Mouse (Mus musculus): ENCODE data around the gene Exoc3l.

Gene Exoc3l

GRCm38 (mm10) chr8:105290554-105291314 lies 5.2 kb downstream of the Exoc3l start:
- DNase-seq, result peak; percentile 98

GRCm38 (mm10) chr8:105289805-105290460 lies 6.0 kb downstream of the Exoc3l start, which contains the start of gene 4931428F04Rik:
TSS of gene 4931428F04Rik (minus strand) at chr8:105289864.
- DNase-seq, result peak; percentile 77

GRCm38 (mm10) chr8:105288958-105289732 lies 6.8 kb downstream of the Exoc3l start:
- peak; percentile 99 for DNase-seq

GRCm38 (mm10) chr8:105288231-105288630 lies 7.7 kb downstream of the Exoc3l start:
- no peak for DNase-seq

DNA sequence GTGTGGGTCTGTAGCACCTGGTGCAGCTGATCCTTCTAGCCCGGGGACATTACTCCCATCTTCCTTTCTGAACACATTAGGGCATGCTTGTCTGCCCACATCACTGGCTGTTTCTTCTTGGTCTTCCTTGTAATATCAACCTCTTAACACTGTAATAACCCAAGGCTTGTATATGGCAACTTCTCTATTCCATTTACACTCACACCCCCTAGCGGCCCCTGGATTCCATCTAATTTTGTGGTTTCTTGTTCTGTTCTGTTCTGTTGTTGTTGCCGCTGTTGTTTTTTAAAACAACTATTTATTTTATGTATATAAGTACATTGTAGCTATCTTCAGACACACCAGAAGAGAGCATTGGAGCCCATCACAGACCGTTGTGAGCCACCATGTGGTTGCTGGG lies 9.0 kb downstream of the Exoc3l start:
- DNase-seq, result no peak

- no peak for DNase-seq
Observed at GRCm38 (mm10) chr8:105285514-105285913, 10.4 kb downstream of the Exoc3l start.

DNA sequence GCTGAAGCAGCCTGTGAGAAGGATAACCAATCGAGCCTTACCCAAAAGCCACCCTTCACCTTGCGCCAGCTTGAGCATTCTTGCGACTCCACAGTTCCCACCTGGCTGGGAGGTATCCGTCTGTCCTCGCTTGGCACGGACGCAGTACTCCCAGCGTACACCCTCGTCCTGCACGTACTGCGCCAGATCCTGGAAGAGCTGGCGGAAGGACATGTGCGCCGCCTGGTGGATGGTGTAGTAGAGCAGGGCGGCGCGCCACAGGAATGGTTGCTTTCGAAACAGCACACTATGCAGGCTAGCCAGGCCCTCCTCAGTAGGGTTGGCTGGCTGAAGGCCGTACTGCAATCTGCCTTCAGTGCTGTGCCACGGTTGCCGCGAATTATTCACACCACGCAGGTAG lies 12.8 kb downstream of the Exoc3l start:
- peak; percentile 83 for DNase-seq

DNA sequence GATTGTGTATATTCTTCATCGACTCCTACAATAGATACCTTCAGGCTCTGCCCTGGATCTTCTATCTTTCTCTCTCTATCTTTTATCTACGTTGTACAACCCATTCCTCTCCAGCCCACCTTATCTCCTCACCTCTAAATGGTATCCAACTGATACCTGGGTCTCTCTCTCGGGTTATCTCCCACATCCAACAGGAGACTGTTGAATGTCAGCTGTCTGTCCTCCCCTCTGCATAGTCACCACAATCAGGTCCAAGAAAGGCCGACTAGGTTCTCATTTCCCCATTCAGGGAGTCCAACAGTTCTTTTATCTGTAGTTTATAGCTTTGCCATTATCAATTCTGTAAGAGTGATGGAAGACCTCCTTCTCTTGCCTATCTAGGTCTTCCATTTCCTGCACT lies 13.7 kb downstream of the Exoc3l start:
- no peak for DNase-seq

GRCm38 (mm10) chr8:105281821-105282220 lies 14.1 kb downstream of the Exoc3l start:
- no peak for DNase-seq

GRCm38 (mm10) chr8:105280567-105280966 lies 15.3 kb downstream of the Exoc3l start:
- DNase-seq, result no peak

- peak; percentile 55 for DNase-seq
Observed at GRCm38 (mm10) chr8:105278911-105279334, 17.0 kb downstream of the Exoc3l start.

DNA sequence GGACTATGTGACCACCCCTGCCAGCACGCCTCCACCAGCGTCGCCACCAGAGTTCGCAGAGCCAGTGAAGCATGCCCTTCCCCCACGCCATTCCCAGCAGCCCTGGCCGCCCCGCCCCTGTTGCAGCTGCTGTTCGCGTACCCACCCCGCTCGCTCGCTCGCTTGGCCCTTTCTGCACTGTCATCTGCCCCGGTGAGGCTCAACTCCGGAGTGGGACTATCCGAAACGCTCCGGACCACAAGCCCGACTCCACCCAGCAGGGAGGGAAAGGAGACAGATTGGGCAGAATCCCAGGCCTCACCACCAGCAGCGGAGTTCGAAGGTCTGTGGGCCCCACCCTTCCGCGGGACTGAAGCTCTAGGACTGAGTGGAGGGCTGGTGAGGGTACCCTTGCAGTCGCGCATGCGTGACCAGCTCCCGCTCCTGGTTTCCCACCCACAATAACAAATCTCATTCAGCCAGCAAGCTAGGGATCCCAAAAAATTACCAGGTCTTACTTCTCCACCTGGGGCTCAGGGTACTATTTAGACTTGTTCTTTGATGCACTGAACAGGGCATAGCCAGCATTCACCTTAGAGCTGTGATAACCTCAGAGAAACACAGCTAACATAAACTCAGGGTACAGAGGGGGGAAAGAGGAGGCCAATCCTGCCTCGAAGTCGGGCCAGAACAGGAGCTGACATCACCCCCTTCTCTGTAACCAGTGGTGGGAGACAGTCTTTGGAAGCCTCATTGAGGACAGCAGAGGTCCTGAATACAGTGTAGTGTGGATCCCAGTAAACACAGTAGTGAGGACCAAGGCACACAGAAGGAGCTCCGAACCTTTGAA lies 19.4 kb downstream of the Exoc3l start:
- DNase-seq, result peak; percentile 73

- no peak for DNase-seq
Observed at GRCm38 (mm10) chr8:105275840-105276239, 20.1 kb downstream of the Exoc3l start, which contains the start of gene Nol3. TSS of gene Nol3 (plus strand) at chr8:105276140.

GRCm38 (mm10) chr8:105275387-105275786 lies 20.5 kb downstream of the Exoc3l start:
- DNase-seq, result no peak

DNA sequence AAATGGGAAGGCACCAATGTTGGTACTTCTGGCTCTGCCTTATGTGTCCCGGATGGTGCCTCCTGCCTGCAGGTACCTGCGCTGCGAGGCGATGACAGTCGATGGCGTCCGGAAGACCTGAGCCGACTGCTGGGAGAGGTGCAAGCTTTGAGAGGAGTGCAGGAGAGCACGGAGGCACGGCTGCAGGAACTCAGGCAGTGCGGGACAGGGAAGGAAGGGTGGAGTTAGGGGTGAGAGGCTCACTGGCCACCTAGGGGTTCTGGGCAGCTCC lies 25.1 kb downstream of the Exoc3l start:
- peak; percentile 38 for DNase-seq

DNA sequence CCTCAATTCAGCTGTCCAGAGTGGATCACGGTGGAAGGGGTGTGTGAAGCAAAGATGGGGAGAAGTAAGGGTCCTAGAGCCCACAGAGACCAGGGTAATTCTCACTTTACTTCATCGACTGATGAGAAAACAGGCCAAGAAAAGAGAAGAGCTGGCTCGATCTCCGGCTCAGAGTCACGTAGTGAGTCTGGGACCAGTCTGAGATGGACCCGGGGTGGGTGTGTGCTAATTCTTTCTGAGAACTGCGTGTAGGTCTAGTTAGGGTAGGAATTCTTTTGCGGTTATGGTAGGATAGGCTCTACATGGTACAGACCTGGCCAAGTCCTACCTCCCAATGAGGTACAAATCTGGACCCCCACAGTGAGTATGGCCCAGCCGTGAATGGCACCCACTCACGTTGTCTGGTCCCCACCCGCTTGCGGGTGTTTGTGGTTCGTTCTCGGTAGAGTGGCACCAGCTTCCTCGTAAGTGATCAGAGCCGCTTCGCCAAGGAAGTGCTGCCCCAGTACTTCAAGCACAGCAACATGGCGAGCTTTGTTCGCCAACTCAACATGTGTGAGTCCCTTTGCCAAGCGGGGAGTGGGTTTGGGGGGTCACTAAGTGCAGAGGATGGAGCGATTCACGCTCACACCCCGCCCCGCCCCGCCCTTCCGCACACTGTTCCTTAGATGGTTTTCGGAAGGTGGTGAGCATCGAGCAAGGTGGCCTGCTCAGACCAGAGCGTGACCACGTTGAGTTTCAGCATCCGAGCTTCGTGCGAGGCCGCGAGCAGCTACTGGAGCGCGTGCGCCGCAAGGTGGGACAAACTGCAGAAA lies 25.6 kb downstream of the Exoc3l start:
- peak; percentile 26 for DNase-seq

DNA sequence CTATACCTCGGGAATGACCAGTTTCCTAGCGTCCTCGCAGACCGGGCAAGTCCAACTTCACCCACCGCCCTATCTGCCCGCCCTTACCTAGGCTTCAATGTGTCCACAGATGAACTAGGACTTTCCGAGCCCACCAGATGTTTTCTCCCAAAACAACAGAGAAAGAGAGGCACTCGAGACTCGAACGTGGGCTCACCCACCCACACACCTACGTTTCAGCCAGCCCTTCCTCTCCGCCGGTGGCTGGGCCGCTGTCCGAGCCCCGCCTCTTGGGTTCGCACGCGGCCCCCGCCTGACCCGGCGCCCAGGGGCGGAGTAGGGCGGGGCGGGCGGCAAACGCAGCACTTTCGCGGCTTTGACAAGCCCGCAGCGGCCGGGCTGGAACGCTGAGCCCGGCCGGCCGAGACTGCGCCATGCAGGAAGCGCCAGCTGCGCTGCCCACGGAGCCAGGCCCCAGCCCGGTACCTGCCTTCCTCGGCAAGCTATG lies 26.4 kb downstream of the Exoc3l start, which contains the start of gene Hsf4:
Hsf4 (plus strand) TSS at position 341 of the 487 bp plus-strand sequence.
- peak; percentile 36 for DNase-seq

DNA sequence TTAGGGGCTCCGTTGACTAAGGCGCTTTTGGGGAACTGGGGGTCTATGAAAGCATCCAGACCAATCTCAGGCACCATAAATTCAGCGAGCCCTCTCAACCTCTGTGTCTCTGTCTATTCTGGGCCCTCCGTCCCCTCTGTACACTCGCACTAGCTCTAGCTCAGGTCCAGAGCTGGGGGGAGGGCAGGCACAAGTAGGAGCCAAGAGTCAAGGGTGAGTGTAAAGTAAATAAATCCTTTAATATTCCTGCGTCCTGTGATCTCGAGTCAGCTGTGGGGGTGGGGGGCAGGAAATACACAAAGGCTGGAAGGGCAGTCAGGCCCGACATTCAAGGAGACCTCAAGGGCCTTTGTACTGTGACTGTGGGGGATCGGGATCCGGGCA lies 26.8 kb downstream of the Exoc3l start:
- no peak for DNase-seq

- peak; percentile 30 for DNase-seq
Observed at GRCm38 (mm10) chr8:105268342-105269074, 27.4 kb downstream of the Exoc3l start.

- peak; percentile 43 for DNase-seq
Observed at GRCm38 (mm10) chr8:105266775-105267174, 29.1 kb downstream of the Exoc3l start.

DNA sequence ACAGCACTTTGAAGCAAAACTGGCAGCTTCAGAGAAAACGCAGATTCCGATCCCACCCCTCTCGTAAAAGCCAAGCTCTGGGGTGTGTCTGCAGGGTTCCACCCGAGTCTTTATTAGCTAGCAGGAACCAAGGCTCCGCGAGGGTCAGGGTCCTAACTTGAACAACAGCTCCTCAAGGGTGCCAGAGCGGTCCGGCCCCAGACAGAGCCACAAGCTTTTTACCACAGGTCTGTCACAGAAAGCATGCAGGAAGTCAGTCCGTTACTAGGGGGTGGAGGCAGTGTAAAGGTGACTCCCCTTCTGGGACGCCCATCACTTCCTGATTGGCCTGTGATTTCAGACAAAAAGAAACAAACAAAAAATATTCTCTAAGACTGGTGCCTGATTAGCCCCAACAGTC lies 30.8 kb downstream of the Exoc3l start:
- DNase-seq, result peak; percentile 52

Measured in thymus, postnatal 4 days (tissue).